Mouse (Mus musculus) testis, adult 2 months (tissue): Measurements from ENCODE around the gene Card9. TPM values are rescaled to one million over a fixed set of nuclear protein-coding genes. Genes with fewer than 3 reads are reported as not detected.

Experiments used
- H3K27ac ChIP-seq: fragments of 200-500 bp; 2 replicates; pipeline ENCODE4 v1.5.1; 2012; ENCODE audit warnings: low read depth, low read length; ENCODE audit not compliant: control insufficient read depth, insufficient read depth
- H3K27me3 ChIP-seq: fragments of 200-500 bp; 2 replicates; pipeline ENCODE4 v1.6.1; 2012; ENCODE audit warnings: mild to moderate bottlenecking, low read length, moderate library complexity; ENCODE audit not compliant: control insufficient read depth, insufficient read depth
- H3K36me3 ChIP-seq: fragments of 200-500 bp; 2 replicates; pipeline ENCODE4 v1.6.1; 2012; ENCODE audit warnings: mild to moderate bottlenecking, low read length; ENCODE audit not compliant: control insufficient read depth, insufficient read depth
- H3K4me1 ChIP-seq: fragments of 200-500 bp; 2 replicates; pipeline ENCODE4 v1.6.1; 2012; ENCODE audit warnings: low read length; ENCODE audit not compliant: control insufficient read depth, insufficient read depth
- H3K4me3 ChIP-seq: fragments of 200-500 bp; 2 replicates; pipeline ENCODE4 v1.5.1; 2012; ENCODE audit warnings: low read depth, mild to moderate bottlenecking, low read length, moderate library complexity, mixed read lengths; ENCODE audit not compliant: control insufficient read depth
- CTCF ChIP-seq: fragments of 200-500 bp; IDR thresholded peaks from 2 replicates; pipeline ENCODE4 v1.5.1; 2012; ENCODE audit warnings: low read depth, mild to moderate bottlenecking, inconsistent platforms, low read length, moderate library complexity; ENCODE audit not compliant: control insufficient read depth, insufficient read depth, insufficient replicate concordance
- POLR2A ChIP-seq: fragments of 200-500 bp; IDR thresholded peaks from 2 replicates; pipeline ENCODE4 v1.6.1; 2012; ENCODE audit warnings: low read depth, mild to moderate bottlenecking, inconsistent platforms, low read length, moderate library complexity; ENCODE audit not compliant: control insufficient read depth
- polyA plus RNA-seq: library from polyadenylated mRNA; depleted of rRNA; stranded (reverse); fragments of >200 nt; gene quantifications from 2 replicates; pipeline ENCODE4 v1.2.3, GENCODE M21; 2012

Card9 gene
- polyA plus RNA-seq, 1 experiment: 0.75 TPM

DNA sequence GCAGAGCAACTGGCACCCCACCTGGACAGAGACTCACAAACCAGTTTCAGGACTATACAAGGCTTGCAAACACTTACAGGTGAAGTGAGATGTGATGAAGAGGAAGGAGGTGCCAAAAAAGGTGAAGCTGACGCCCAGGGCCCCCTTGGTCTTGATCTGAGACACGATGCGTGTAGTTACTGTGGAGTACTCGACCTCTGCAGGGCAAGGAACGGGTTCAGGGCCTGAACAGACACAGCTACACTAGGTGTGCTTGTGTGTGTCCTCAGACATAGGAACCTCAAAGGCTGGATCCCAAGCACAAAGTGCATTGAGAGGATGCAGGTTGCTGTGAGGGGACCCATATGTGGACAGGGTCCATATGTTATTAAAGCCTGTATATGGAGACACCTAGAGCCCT lies 39.6 kb upstream of the Card9 start:
- TF ChIP-seq POLR2A (no peak), CTCF (no peak)
- H3K4me1 ChIP-seq: no peaks in the 10 kb centered on the region; the same call in 1 of the 2 replicates
- no peaks in the 10 kb centered on the region; the same call in none of the 2 replicates for H3K36me3 ChIP-seq
- no peaks in the 10 kb centered on the region for H3K27me3 ChIP-seq
- H3K4me3 ChIP-seq: no peak overlapping the region
- H3K27ac ChIP-seq: no peak overlapping the region

DNA sequence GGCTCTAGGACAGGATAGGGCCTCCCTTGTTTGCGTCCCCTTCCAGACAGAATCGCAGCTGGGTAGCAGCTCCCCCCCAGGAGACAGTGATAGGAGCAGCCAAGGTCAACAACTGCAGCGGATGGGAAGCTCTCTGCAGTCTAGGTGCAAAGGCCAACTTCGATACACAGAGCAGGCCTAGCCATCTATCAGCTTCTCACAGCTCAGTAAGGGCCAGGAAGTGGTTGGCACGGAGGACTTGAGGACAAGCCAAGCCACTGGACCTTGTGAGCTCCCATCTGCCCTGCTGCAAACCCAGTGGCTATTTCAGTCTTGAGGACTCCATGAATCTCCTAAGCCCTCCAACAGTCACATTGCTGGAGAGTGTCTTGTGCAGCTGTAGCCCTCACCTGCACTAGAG lies 38.9 kb upstream of the Card9 start:
- TF ChIP-seq POLR2A: peak; percentile 17; the same call in 1 of the 2 replicates
- no peak for TF ChIP-seq CTCF
- H3K4me1 ChIP-seq: no peaks in the 10 kb centered on the region; the same call in 1 of the 2 replicates
- H3K27me3 ChIP-seq: no peaks in the 10 kb centered on the region
- no peak overlapping the region for H3K27ac ChIP-seq
- no peak overlapping the region for H3K4me3 ChIP-seq
- no peaks in the 10 kb centered on the region; the same call in none of the 2 replicates for H3K36me3 ChIP-seq

DNA sequence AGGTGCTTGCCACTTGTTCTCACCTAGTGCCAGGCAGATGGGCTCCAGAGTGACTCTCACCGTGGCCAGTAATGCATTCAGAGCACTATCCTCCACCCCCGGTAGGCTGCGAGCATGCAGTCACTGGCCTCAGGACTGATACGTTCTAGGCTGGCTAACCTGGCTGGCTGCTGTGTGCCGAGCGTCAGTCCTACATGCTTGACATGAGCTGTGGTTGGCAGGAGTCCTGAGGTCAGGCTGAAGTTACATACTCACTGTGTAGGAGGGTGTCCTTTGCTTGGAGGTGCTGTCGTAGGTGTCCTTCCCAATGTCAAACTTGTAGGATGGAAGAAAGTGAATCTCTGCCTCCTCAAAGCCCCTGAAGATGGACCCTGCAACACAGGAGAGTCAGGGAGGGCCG lies 38.3 kb upstream of the Card9 start:
- Histone ChIP-seq H3K27ac (no peak overlapping the region), H3K27me3 (no peaks in the 10 kb centered on the region), H3K4me3 (no peak overlapping the region), H3K36me3 (no peaks in the 10 kb centered on the region; the same call in none of the 2 replicates), H3K4me1 (no peaks in the 10 kb centered on the region; the same call in 1 of the 2 replicates)
- TF ChIP-seq POLR2A (no peak), CTCF (no peak)

DNA sequence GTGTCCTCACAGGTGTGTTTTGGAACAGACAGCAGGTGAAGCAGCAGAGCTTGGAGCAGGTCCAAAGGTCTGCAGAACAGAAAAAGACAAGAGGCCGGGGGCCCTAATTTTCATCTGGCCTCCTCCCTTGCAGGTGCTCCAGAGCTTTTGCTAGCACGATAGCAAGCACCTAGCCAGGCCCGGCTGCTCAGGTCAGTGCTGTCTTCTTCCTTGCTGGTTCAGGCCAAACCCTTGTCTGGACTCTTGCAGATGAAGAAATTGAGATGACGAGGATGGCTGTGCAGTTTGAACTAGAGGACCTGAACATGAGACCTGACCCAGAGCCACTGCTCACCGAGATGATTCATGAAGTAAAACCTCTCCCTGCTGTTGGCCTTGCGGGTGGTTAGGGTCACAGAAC lies 30.9 kb upstream of the Card9 start:
- peaks cover 6% of the 10 kb centered on the region for H3K4me1 ChIP-seq
- H3K27me3 ChIP-seq: no peaks in the 10 kb centered on the region
- no peak overlapping the region; the same call in 1 of the 2 replicates for H3K4me3 ChIP-seq
- H3K27ac ChIP-seq: no peak overlapping the region
- H3K36me3 ChIP-seq: no peaks in the 10 kb centered on the region; the same call in none of the 2 replicates
- TF ChIP-seq CTCF (no peak), POLR2A (no peak)

DNA sequence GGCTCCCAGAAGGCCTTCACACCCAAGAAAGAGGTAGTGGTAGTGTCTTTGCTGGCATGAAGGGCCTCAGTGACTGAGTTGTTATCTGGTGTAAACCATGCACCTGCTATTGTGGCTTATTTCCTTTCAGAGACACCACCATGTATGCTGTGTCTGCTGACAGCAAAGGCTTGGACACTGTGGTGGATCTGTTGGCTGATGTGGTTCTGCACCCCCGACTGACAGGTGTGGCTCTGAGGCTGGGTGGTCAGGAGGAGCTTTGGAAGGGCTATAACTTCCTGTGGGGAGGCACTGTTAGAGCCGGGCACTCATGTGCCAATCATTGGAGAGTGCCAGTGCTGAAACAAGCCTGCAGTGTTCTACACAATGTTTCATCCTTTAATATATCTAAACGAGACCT lies 30.2 kb upstream of the Card9 start:
- H3K27me3 ChIP-seq: no peaks in the 10 kb centered on the region
- H3K4me1 ChIP-seq: peaks cover 6% of the 10 kb centered on the region
- TF ChIP-seq CTCF: no peak
- no peak for TF ChIP-seq POLR2A
- peak overlapping the region; percentile 48 for H3K4me3 ChIP-seq
- no peak overlapping the region for H3K27ac ChIP-seq
- no peaks in the 10 kb centered on the region; the same call in none of the 2 replicates for H3K36me3 ChIP-seq

DNA sequence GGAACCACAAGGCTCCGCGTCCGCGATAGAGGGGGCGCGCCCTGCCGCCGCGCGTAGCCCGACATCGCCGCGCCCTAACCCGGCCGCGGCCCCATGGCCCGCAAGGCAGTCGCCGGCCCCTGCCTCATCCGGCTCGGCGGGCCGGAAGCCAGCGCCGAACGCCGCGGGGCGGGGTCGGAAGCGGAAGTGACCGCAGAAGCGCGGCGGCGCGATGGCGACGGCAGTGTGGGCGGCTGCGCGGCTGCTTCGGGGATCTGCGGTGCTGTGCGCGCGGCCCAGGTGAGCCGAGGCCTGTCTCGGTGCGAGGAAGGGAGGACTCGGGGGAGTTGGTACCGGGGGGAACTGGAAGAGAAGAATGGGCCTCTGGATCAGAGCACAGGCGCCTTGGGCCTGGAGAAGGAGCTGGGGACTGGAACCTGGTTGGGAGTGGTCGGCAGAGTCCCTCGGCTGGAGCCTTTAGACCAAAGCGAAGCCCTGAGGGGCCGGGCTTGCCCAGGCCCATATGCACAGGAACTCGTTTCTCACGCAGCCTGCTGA lies 28.5 kb upstream of the Card9 start, which contains the start of the genes Entr1 and Pmpca:
Entr1 (minus strand) TSS at position 163 of the 537 bp plus-strand sequence.
Pmpca (plus strand) TSS at position 186 of the 537 bp plus-strand sequence.
- no peaks in the 10 kb centered on the region; the same call in none of the 2 replicates for H3K36me3 ChIP-seq
- H3K4me1 ChIP-seq: peaks cover 6% of the 10 kb centered on the region
- TF ChIP-seq POLR2A: peak; percentile 97
- TF ChIP-seq CTCF: no peak
- H3K4me3 ChIP-seq: peak within 1 kb of the TSS; percentile 91
- H3K27me3 ChIP-seq: no peaks in the 10 kb centered on the region
- peak within 1 kb of the TSS; percentile 85 for H3K27ac ChIP-seq

DNA sequence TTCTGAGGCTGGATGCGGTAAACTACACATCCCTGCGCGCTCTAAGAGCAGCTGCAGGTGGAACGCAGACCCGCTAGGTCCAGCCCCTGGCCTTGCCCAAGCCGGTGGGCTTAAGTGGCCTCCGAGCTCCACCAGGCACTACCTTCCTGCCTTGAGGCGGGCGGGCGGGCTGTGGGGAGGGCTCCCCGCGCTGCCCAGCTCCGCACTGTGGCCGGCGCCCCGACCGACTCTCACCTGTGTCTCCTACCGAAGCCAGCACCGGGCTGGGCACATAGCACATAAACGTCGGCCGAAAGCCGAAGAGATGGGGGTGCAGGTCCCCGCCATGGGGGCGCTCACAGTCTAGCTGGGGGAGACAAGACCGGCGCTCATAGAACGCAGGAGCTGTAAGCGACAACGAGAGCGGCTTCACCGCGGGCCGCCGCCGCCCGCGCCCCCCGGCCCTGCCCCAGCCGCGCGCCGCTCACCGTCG lies 28.0 kb upstream of the Card9 start:
- Histone ChIP-seq H3K4me1 (peaks cover 6% of the 10 kb centered on the region), H3K4me3 (peak overlapping the region; percentile 91), H3K27ac (peak overlapping the region; percentile 85), H3K36me3 (no peaks in the 10 kb centered on the region; the same call in none of the 2 replicates), H3K27me3 (no peaks in the 10 kb centered on the region)
- TF ChIP-seq CTCF (no peak), POLR2A (no peak)
